Mouse (Mus musculus) adrenal gland, postnatal 10 days (tissue): ENCODE data around the gene Wfikkn1. TPM values are rescaled to one million over a fixed set of nuclear protein-coding genes. Genes with fewer than 3 reads are reported as not detected.
A peak's percentile ranks its signal among the peaks of the same experiment; 100 is the strongest.

Experiments used
- DNase-seq: peaks from one replicate; pipeline ENCODE4 v3.0.0; 2021; ENCODE audit warnings: mixed read lengths
- total RNA-seq, 2 experiments: library from RNA; stranded (reverse); gene quantifications; 2 replicates each; pipeline ENCODE4 v1.2.3; 2021

Gene Wfikkn1
- total RNA-seq, 2 experiments from 2014 or later, result 0.78 to 2.7 TPM

GRCm38 (mm10) chr17:25885636-25886035, 5.0 kb upstream of the Wfikkn1 start:
- peak; percentile 30 for DNase-seq

GRCm38 (mm10) chr17:25883824-25884223, 3.2 kb upstream of the Wfikkn1 start:
- no peak for DNase-seq

GRCm38 (mm10) chr17:25883268-25883667, 2.6 kb upstream of the Wfikkn1 start:
- no peak for DNase-seq

GRCm38 (mm10) chr17:25882306-25882705, 1.6 kb upstream of the Wfikkn1 start:
- DNase-seq, result peak; percentile 41

- DNase-seq, result no peak
Observed at GRCm38 (mm10) chr17:25881691-25882090, 1.0 kb upstream of the Wfikkn1 start.

GRCm38 (mm10) chr17:25880913-25881641, 419 bp upstream of the Wfikkn1 start:
- no peak for DNase-seq

- no peak for DNase-seq
Observed at GRCm38 (mm10) chr17:25879750-25880149, 908 bp downstream of the Wfikkn1 start.

- peak; percentile 69 for DNase-seq
Observed at GRCm38 (mm10) chr17:25879261-25879660, 1.4 kb downstream of the Wfikkn1 start.

- no peak for DNase-seq
Observed at GRCm38 (mm10) chr17:25878611-25879180, 2.0 kb downstream of the Wfikkn1 start.

GRCm38 (mm10) chr17:25877741-25878610, 2.7 kb downstream of the Wfikkn1 start:
- no peak for DNase-seq

- no peak for DNase-seq
Observed at GRCm38 (mm10) chr17:25877025-25877424, 3.6 kb downstream of the Wfikkn1 start.

GRCm38 (mm10) chr17:25876347-25876915, 4.2 kb downstream of the Wfikkn1 start:
- peak; percentile 24 for DNase-seq

- peak; percentile 93 for DNase-seq
Observed at GRCm38 (mm10) chr17:25875171-25876136, 5.2 kb downstream of the Wfikkn1 start.

- peak; percentile 96 for DNase-seq
Observed at GRCm38 (mm10) chr17:25874721-25875170, 5.9 kb downstream of the Wfikkn1 start, which contains the start of gene Mettl26. Gene Mettl26 (plus strand): TSS chr17:25875074.

GRCm38 (mm10) chr17:25874148-25874720, 6.4 kb downstream of the Wfikkn1 start:
- DNase-seq, result peak; percentile 44

- DNase-seq, result no peak
Observed at GRCm38 (mm10) chr17:25873405-25874147, 7.1 kb downstream of the Wfikkn1 start.

- DNase-seq, result no peak
Observed at GRCm38 (mm10) chr17:25872676-25873075, 8.0 kb downstream of the Wfikkn1 start.

- peak; percentile 69 for DNase-seq
Observed at GRCm38 (mm10) chr17:25871566-25871965, 9.1 kb downstream of the Wfikkn1 start.

GRCm38 (mm10) chr17:25869954-25870353, 10.7 kb downstream of the Wfikkn1 start:
- DNase-seq, result no peak

GRCm38 (mm10) chr17:25869498-25869897, 11.2 kb downstream of the Wfikkn1 start:
- no peak for DNase-seq
